Mouse (Mus musculus) heart, embryonic 11.5 days (tissue): ENCODE data around the gene Vmn1r22. TPM values are rescaled to one million over a fixed set of nuclear protein-coding genes. Genes with fewer than 3 reads are reported as not detected.
"Not testable (repeated sequence)": the region's sequence is repeated elsewhere in the genome, so short reads cannot be mapped to it uniquely, and the experiment has no call there.

ENCODE experiments used
- ATAC-seq: fragments of 200-750 bp; cut with Nextera tagmentation; replicated peaks from 2 replicates; pipeline ENCODE4 v1.8.0; 2017; ENCODE audit warnings: moderate library complexity; ENCODE audit not compliant: insufficient number of reproducible peaks, low FRiP score, low TSS enrichment
- H3K27ac ChIP-seq: fragments of 300-500 bp; sonication (generic); 2 replicates; pipeline ENCODE4 v1.5.1; 2014; ENCODE audit warnings: mild to moderate bottlenecking, low read depth, low read length
- H3K27me3 ChIP-seq: fragments of 300-500 bp; sonication (generic); 2 replicates; pipeline ENCODE4 v1.6.1; 2014; ENCODE audit warnings: mild to moderate bottlenecking, low read length, mixed read lengths; ENCODE audit not compliant: control insufficient read depth, insufficient read depth
- H3K36me3 ChIP-seq: fragments of 300-500 bp; sonication (generic); 2 replicates; pipeline ENCODE4 v1.6.1; 2014; ENCODE audit warnings: mild to moderate bottlenecking, low read length, moderate library complexity, mixed read lengths; ENCODE audit not compliant: control insufficient read depth, insufficient read depth
- H3K4me1 ChIP-seq: fragments of 300-500 bp; sonication (generic); 2 replicates; pipeline ENCODE4 v1.6.1; 2014; ENCODE audit warnings: low read length; ENCODE audit not compliant: control insufficient read depth, insufficient read depth
- H3K4me2 ChIP-seq: fragments of 300-500 bp; sonication (generic); 2 replicates; pipeline ENCODE4 v1.6.1; 2014; ENCODE audit warnings: mild to moderate bottlenecking, moderate library complexity
- H3K4me3 ChIP-seq: fragments of 300-500 bp; sonication (generic); 2 replicates; pipeline ENCODE4 v1.5.1; 2014; ENCODE audit warnings: low read depth, low read length
- H3K9ac ChIP-seq: fragments of 300-500 bp; sonication (generic); 2 replicates; pipeline ENCODE4 v1.6.1; 2014; ENCODE audit warnings: mild to moderate bottlenecking, low read depth, low read length, moderate library complexity
- H3K9me3 ChIP-seq: fragments of 300-500 bp; sonication (generic); replicated peaks from 2 replicates; pipeline ENCODE4 v1.6.1; 2016; ENCODE audit warnings: low read length; ENCODE audit not compliant: control insufficient read depth
- WGBS: fragments of 180-500 bp; shearing (Covaris S2); extraction: QIAGEN DNeasy Blood & Tissue Kit; methylation state at CpG from one replicate; pipeline ENCODE4 v1.1.7; 2014; ENCODE audit not compliant: insufficient replicate concordance; 5-methylcytosine and 5-hydroxymethylcytosine counted together
- polyA plus RNA-seq: library from polyadenylated mRNA; unstranded; fragments of >200 nt; fragmentation: Nextera tagmentation; extraction: Ambion mirVana; gene quantifications from 2 replicates; pipeline ENCODE4 v1.2.1, GENCODE M21; 2014

Vmn1r22 gene
- polyA plus RNA-seq: not detected in 2 replicates

- Histone ChIP-seq H3K9ac (no peak within 1 kb of the TSS), H3K4me1 (no peaks in the 10 kb centered on the region), H3K27ac (no peak within 1 kb of the TSS), H3K4me3 (no peak within 1 kb of the TSS), H3K9me3 (no peaks in the 10 kb centered on the region), H3K4me2 (no peak within 1 kb of the TSS), H3K36me3 (no peaks in the 10 kb centered on the region), H3K27me3 (no peaks in the 10 kb centered on the region)
- no peak for ATAC-seq
- 73% methylated on average over 1 of the region's 1 CpGs for WGBS
These were observed at the start of gene Vmn1r22 for GRCm38 (mm10) chr6:57907928-57908327. Vmn1r22 (minus strand) TSS chr6:57908028.

- Histone ChIP-seq H3K4me2 (no peak within 1 kb of the TSS), H3K4me1 (no peaks in the 10 kb centered on the region), H3K27me3 (no peaks in the 10 kb centered on the region), H3K9me3 (no peaks in the 10 kb centered on the region), H3K9ac (no peak within 1 kb of the TSS), H3K36me3 (no peaks in the 10 kb centered on the region), H3K27ac (no peak within 1 kb of the TSS), H3K4me3 (no peak within 1 kb of the TSS)
- no peak for ATAC-seq
- 83% methylated on average over 1 of the region's 1 CpGs for WGBS
These were observed 18.9 kb upstream of the Vmn1r22 start, which contains the start of gene Vmn1r23 for GRCm38 (mm10) chr6:57926738-57927137. Vmn1r23 (minus strand) TSS chr6:57926838.

GRCm38 (mm10) chr6:57859043-57860042 is 48.5 kb downstream of the Vmn1r22 start:
- H3K27me3 ChIP-seq: no peaks in the 10 kb centered on the region
- H3K4me3 ChIP-seq: no peak overlapping the region
- H3K4me2 ChIP-seq: peak overlapping the region; percentile 35; the same call in 1 of the 2 replicates
- H3K9ac ChIP-seq: no peak overlapping the region
- H3K36me3 ChIP-seq: no peaks in the 10 kb centered on the region
- H3K4me1 ChIP-seq: no peaks in the 10 kb centered on the region
- peak; percentile 71 for ATAC-seq
- 48% methylated on average over 6 of the region's 6 CpGs for WGBS
- no peaks in the 10 kb centered on the region for H3K9me3 ChIP-seq
- no peak overlapping the region for H3K27ac ChIP-seq

- WGBS: 82% methylated on average over 5 of the region's 5 CpGs
- not testable (repeated sequence) for H3K9me3 ChIP-seq, ATAC-seq, H3K27me3 ChIP-seq, H3K27ac ChIP-seq, H3K4me1 ChIP-seq, H3K9ac ChIP-seq, H3K36me3 ChIP-seq, H3K4me2 ChIP-seq, H3K4me3 ChIP-seq
These were observed 56.7 kb downstream of the Vmn1r22 start for GRCm38 (mm10) chr6:57851177-57851576.

GRCm38 (mm10) chr6:57850286-57850685 is 57.5 kb downstream of the Vmn1r22 start, which contains the start of gene Vmn1r21:
Vmn1r21 (minus strand) TSS chr6:57850343.
- 76% methylated on average over 1 of the region's 1 CpGs for WGBS

More at GRCm38 (mm10) chr6:57850286-57850685, 57.5 kb downstream of the Vmn1r22 start, which contains the start of gene Vmn1r21:
- Histone ChIP-seq H3K36me3 (no peaks in the 10 kb centered on the region), H3K27ac (no peak within 1 kb of the TSS), H3K9me3 (no peaks in the 10 kb centered on the region), H3K9ac (no peak within 1 kb of the TSS), H3K27me3 (no peaks in the 10 kb centered on the region), H3K4me3 (no peak within 1 kb of the TSS), H3K4me2 (no peak within 1 kb of the TSS), H3K4me1 (no peaks in the 10 kb centered on the region)
- ATAC-seq: no peak

Other genes starting within 250 kb of the Vmn1r22 start
- 27.3 and 29.8 TPM in 2 replicates for gene Pyurf, start 215.9 kb downstream of the Vmn1r22 start, polyA plus RNA-seq
- gene Lancl2, start 205.5 kb downstream of the Vmn1r22 start, polyA plus RNA-seq: 21.2 TPM in 2 replicates
- gene Vopp1, start 82.9 kb downstream of the Vmn1r22 start, polyA plus RNA-seq: 18.5 and 34.8 TPM in 2 replicates
- not detected in 2 replicates for gene Vmn1r21, start 57.7 kb downstream of the Vmn1r22 start, polyA plus RNA-seq
- not detected in 2 replicates for gene Vmn1r23, start 18.8 kb upstream of the Vmn1r22 start, polyA plus RNA-seq
- not detected in 2 replicates for gene Vmn1r24, start 53.5 kb upstream of the Vmn1r22 start, polyA plus RNA-seq
- not detected in 2 replicates for gene Vmn1r25, start 72.8 kb upstream of the Vmn1r22 start, polyA plus RNA-seq
- not detected in 2 replicates for gene Vmn1r26, start 107.1 kb upstream of the Vmn1r22 start, polyA plus RNA-seq